Mouse (Mus musculus): ENCODE data around the gene Abhd6. TPM values are rescaled to one million over a fixed set of nuclear protein-coding genes. Genes with fewer than 3 reads are reported as not detected.

Abhd6 gene
- polyA plus RNA-seq, 1 experiment from 2014 or later, result 15.7 TPM

DNA sequence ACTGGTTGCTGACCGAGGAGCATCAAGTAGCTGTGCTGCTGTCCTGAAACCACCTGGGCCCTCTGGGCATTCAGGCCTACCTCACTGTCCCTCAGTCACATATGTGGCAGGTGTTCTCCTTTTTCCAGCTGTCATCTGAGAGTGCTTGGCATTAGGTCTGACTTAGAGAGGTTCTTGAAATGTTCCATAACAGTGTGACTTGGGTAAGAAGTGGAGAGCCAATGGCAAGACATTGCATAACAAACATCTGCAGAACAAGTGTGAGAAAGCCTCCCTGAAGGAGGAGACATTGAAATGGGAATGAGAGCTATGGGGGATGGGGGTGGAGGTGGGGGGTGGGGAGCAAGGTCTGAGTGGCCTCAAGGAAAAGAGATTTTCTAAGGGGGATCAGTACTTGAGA is 80.2 kb downstream of the Abhd6 start:
- H3K4me1 ChIP-seq, result peaks cover 14% of the 10 kb centered on the region
- ATAC-seq (ENCODE audit: borderline replicate concordance, extremely low read depth, low FRiP score, low TSS enrichment), result no peak
- H3K9me3 ChIP-seq, result no peaks in the 10 kb centered on the region
- no peaks in the 10 kb centered on the region for H3K27me3 ChIP-seq
- 89% methylated on average over 1 of the region's 1 CpGs for WGBS
- no peak overlapping the region for H3K4me3 ChIP-seq
- no peak overlapping the region for H3K9ac ChIP-seq
- H3K4me2 ChIP-seq, result no peak overlapping the region
- no peak overlapping the region for H3K27ac ChIP-seq
- peaks cover 30% of the 10 kb centered on the region for H3K36me3 ChIP-seq

- 97% methylated on average over 2 of the region's 2 CpGs for WGBS
- H3K27me3 ChIP-seq, result no peaks in the 10 kb centered on the region
- H3K27ac ChIP-seq, result no peak overlapping the region
- H3K36me3 ChIP-seq, result peaks cover 48% of the 10 kb centered on the region
- H3K9me3 ChIP-seq, result no peaks in the 10 kb centered on the region
- no peak for ATAC-seq (ENCODE audit: borderline replicate concordance, extremely low read depth, low FRiP score, low TSS enrichment)
- no peak overlapping the region for H3K4me2 ChIP-seq
- H3K4me3 ChIP-seq, result no peak overlapping the region
- H3K4me1 ChIP-seq, result no peaks in the 10 kb centered on the region
- H3K9ac ChIP-seq, result no peak overlapping the region
Observed at GRCm38 (mm10) chr14:8089016-8089415, 86.3 kb downstream of the Abhd6 start.

DNA sequence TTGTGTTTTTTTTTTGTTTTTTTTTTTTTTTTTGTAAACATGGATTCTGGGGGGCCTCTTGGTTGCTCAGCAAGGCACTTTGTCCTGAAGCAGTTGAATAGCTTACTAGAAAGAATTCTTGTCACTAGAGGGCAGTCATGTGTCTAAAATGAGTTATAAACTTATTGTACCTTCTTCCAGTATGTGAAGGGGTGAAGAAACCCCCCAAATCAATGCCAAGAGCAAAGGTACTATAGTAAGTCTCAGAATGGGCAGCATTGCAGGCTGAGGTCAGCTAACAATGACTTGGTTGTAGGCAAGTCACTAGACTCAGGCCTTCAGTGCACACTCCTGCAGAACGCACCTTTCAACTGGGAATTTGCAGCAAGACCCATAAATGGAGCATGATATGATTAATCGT is 89.9 kb downstream of the Abhd6 start:
- no peaks in the 10 kb centered on the region for H3K9me3 ChIP-seq
- no peak overlapping the region for H3K4me2 ChIP-seq
- 84% methylated on average over 2 of the region's 2 CpGs for WGBS
- no peak overlapping the region for H3K27ac ChIP-seq
- peaks cover 28% of the 10 kb centered on the region for H3K36me3 ChIP-seq
- H3K9ac ChIP-seq, result no peak overlapping the region
- peaks cover 13% of the 10 kb centered on the region for H3K4me1 ChIP-seq
- no peak for ATAC-seq (ENCODE audit: borderline replicate concordance, extremely low read depth, low FRiP score, low TSS enrichment)
- H3K4me3 ChIP-seq, result no peak overlapping the region
- H3K27me3 ChIP-seq, result no peaks in the 10 kb centered on the region

- Histone ChIP-seq H3K27me3 (no peaks in the 10 kb centered on the region), H3K4me2 (no peak overlapping the region), H3K4me3 (no peak overlapping the region), H3K4me1 (peaks cover 16% of the 10 kb centered on the region), H3K36me3 (peaks cover 23% of the 10 kb centered on the region), H3K9me3 (no peaks in the 10 kb centered on the region), H3K27ac (no peak overlapping the region), H3K9ac (no peak overlapping the region)
- WGBS, result 62% methylated on average over 5 of the region's 5 CpGs
- ATAC-seq (ENCODE audit: borderline replicate concordance, extremely low read depth, low FRiP score, low TSS enrichment), result no peak
Observed at GRCm38 (mm10) chr14:8093427-8093826, 90.7 kb downstream of the Abhd6 start.

- no peaks in the 10 kb centered on the region for H3K27me3 ChIP-seq
- 27% methylated on average over 3 of the region's 3 CpGs for WGBS
- H3K27ac ChIP-seq, result peak overlapping the region; percentile 69
- H3K4me2 ChIP-seq, result peak overlapping the region; percentile 35
- no peaks in the 10 kb centered on the region for H3K9me3 ChIP-seq
- H3K9ac ChIP-seq, result no peak overlapping the region
- peaks cover 8% of the 10 kb centered on the region for H3K36me3 ChIP-seq
- peaks cover 23% of the 10 kb centered on the region for H3K4me1 ChIP-seq
- no peak overlapping the region for H3K4me3 ChIP-seq
- ATAC-seq (ENCODE audit: borderline replicate concordance, extremely low read depth, low FRiP score, low TSS enrichment), result peak; percentile 56; the same call in 1 of the 2 replicates
Observed at GRCm38 (mm10) chr14:8094931-8095561, 92.3 kb downstream of the Abhd6 start.

DNA sequence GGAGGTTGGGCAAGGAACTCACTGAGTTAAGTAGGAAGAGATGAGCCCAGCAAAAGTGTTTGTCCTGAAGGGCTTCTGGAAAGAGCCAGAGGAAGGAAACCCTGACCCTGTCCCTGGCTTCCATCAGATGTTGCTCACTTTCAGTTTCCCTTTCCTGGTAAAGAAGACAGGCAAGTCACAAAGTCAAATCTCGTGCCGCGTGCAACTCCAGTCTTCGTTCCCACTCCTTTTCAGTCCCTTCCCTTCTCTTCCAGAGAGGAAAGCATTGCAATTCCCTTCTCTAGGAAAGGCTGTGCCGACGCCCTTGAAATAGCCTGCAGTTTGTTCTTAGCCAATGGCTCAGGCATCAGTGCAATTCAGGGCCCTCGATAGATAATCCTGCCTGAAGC is 92.9 kb downstream of the Abhd6 start:
- WGBS, result 34% methylated on average over 7 of the region's 7 CpGs
- H3K4me3 ChIP-seq, result no peak overlapping the region
- no peaks in the 10 kb centered on the region for H3K9me3 ChIP-seq
- peak; percentile 16; the same call in 1 of the 2 replicates for ATAC-seq (ENCODE audit: borderline replicate concordance, extremely low read depth, low FRiP score, low TSS enrichment)
- H3K9ac ChIP-seq, result no peak overlapping the region
- peak overlapping the region; percentile 69 for H3K27ac ChIP-seq
- H3K27me3 ChIP-seq, result no peaks in the 10 kb centered on the region
- peaks cover 23% of the 10 kb centered on the region for H3K4me1 ChIP-seq
- H3K36me3 ChIP-seq, result peaks cover 3% of the 10 kb centered on the region; the same call in 1 of the 2 replicates
- H3K4me2 ChIP-seq, result peak overlapping the region; percentile 35

GRCm38 (mm10) chr14:8097978-8098686 is 95.4 kb downstream of the Abhd6 start, which contains the start of gene Pxk:
Pxk (plus strand) TSS chr14:8098211.
- under 1% methylated on average over 75 of the region's 89 CpGs for WGBS

DNA sequence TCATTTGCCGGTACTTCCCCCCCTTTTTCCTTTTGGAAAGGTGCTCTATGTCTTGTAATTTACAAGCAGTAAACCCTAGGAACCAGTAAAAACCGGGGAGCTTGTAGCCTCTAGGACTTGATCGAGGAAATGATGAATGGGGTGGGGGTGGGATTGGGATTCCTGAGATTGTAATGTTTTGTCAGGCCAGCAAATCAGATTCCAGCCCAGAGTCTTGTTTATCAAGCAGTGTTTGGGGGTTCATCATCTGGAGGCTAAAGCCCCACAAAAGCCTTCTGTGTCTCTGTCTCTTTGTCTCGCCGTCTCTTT is 95.9 kb downstream of the Abhd6 start:
- ATAC-seq (ENCODE audit: borderline replicate concordance, extremely low read depth, low FRiP score, low TSS enrichment), result no peak
- Histone ChIP-seq H3K36me3 (no peaks in the 10 kb centered on the region), H3K27me3 (no peaks in the 10 kb centered on the region), H3K27ac (peak overlapping the region; percentile 56; the same call in 1 of the 2 replicates), H3K4me1 (peaks cover 27% of the 10 kb centered on the region), H3K4me3 (peak overlapping the region; percentile 92), H3K9me3 (no peaks in the 10 kb centered on the region), H3K9ac (peak overlapping the region; percentile 71), H3K4me2 (peak overlapping the region; percentile 69)
- 2% methylated on average over 5 of the region's 5 CpGs for WGBS

More at GRCm38 (mm10) chr14:8097978-8098686, 95.4 kb downstream of the Abhd6 start, which contains the start of gene Pxk:
- peak within 1 kb of the TSS; percentile 92 for H3K4me3 ChIP-seq
- no peaks in the 10 kb centered on the region for H3K9me3 ChIP-seq
- H3K27ac ChIP-seq, result peak within 1 kb of the TSS; percentile 56
- H3K4me1 ChIP-seq, result peaks cover 27% of the 10 kb centered on the region
- no peaks in the 10 kb centered on the region for H3K27me3 ChIP-seq
- ATAC-seq (ENCODE audit: borderline replicate concordance, extremely low read depth, low FRiP score, low TSS enrichment), result peak; percentile 89
- H3K9ac ChIP-seq, result peak within 1 kb of the TSS; percentile 71
- peak within 1 kb of the TSS; percentile 69 for H3K4me2 ChIP-seq
- no peaks in the 10 kb centered on the region for H3K36me3 ChIP-seq

GRCm38 (mm10) chr14:8099561-8100021 is 96.9 kb downstream of the Abhd6 start:
- H3K4me3 ChIP-seq, result peak overlapping the region; percentile 92; the same call in 1 of the 2 replicates
- 37% methylated on average over 10 of the region's 10 CpGs for WGBS
- peaks cover 27% of the 10 kb centered on the region for H3K4me1 ChIP-seq
- H3K27me3 ChIP-seq, result no peaks in the 10 kb centered on the region
- no peak for ATAC-seq (ENCODE audit: borderline replicate concordance, extremely low read depth, low FRiP score, low TSS enrichment)
- no peaks in the 10 kb centered on the region for H3K9me3 ChIP-seq
- H3K4me2 ChIP-seq, result peak overlapping the region; percentile 69
- H3K27ac ChIP-seq, result no peak overlapping the region
- no peaks in the 10 kb centered on the region for H3K36me3 ChIP-seq
- no peak overlapping the region for H3K9ac ChIP-seq

DNA sequence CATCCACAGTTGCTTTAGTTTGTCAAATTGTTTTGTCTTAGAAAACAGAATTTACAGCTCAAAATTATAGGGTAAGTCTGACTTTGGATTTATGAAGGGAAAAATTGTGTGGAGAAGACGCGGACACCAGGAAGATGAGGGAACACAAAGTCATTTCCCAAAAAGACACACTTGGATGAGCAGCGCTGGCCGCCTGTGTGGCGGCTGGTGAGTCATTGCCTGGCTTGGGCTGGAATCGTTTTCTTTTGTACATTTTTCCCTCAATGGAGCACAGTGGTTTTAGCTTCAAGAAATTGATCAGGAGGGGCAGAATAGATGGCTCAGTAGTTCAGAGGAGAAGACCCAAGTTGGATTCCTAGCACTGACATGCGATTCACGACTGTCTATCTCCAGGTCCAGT is 99.2 kb downstream of the Abhd6 start:
- Histone ChIP-seq H3K4me3 (no peak overlapping the region), H3K9ac (no peak overlapping the region), H3K36me3 (no peaks in the 10 kb centered on the region), H3K4me2 (no peak overlapping the region), H3K27me3 (no peaks in the 10 kb centered on the region), H3K4me1 (peaks cover 15% of the 10 kb centered on the region; the same call in 1 of the 2 replicates), H3K27ac (no peak overlapping the region), H3K9me3 (no peaks in the 10 kb centered on the region)
- 85% methylated on average over 8 of the region's 8 CpGs for WGBS
- ATAC-seq (ENCODE audit: borderline replicate concordance, extremely low read depth, low FRiP score, low TSS enrichment), result no peak

- H3K4me2 ChIP-seq, result no peak overlapping the region
- H3K9me3 ChIP-seq, result no peaks in the 10 kb centered on the region
- no peaks in the 10 kb centered on the region for H3K27me3 ChIP-seq
- H3K9ac ChIP-seq, result no peak overlapping the region
- 60% methylated on average over 12 of the region's 12 CpGs for WGBS
- no peaks in the 10 kb centered on the region for H3K36me3 ChIP-seq
- H3K4me1 ChIP-seq, result peaks cover 13% of the 10 kb centered on the region; the same call in 1 of the 2 replicates
- ATAC-seq (ENCODE audit: borderline replicate concordance, extremely low read depth, low FRiP score, low TSS enrichment), result no peak
- H3K4me3 ChIP-seq, result no peak overlapping the region
- H3K27ac ChIP-seq, result no peak overlapping the region
Observed at GRCm38 (mm10) chr14:8102676-8103075, 100.0 kb downstream of the Abhd6 start.

Data from lung, embryonic 15.5 days (tissue).